Mouse (Mus musculus): ENCODE data around the gene Ccl6. TPM values are rescaled to one million over a fixed set of nuclear protein-coding genes. Genes with fewer than 3 reads are reported as not detected.
A peak's percentile ranks its signal among the peaks of the same experiment; 100 is the strongest.
"Not testable (repeated sequence)": the region's sequence is repeated elsewhere in the genome, so short reads cannot be mapped to it uniquely, and the experiment has no call there.

Gene Ccl6
- total RNA-seq, 2 experiments from 2014 or later = 4.2 to 9.4 TPM

- no peak for DNase-seq
- intact Hi-C loops (cut with DNase I) = no loop called here
Measured at GRCm38 (mm10) chr11:83566617-83567016, 26.3 kb downstream of the Ccl6 start.

GRCm38 (mm10) chr11:83563754-83564153 lies 29.1 kb downstream of the Ccl6 start:
- intact Hi-C loops (cut with DNase I) = no loop called here
- peak; percentile 21 to 33 for DNase-seq

DNA sequence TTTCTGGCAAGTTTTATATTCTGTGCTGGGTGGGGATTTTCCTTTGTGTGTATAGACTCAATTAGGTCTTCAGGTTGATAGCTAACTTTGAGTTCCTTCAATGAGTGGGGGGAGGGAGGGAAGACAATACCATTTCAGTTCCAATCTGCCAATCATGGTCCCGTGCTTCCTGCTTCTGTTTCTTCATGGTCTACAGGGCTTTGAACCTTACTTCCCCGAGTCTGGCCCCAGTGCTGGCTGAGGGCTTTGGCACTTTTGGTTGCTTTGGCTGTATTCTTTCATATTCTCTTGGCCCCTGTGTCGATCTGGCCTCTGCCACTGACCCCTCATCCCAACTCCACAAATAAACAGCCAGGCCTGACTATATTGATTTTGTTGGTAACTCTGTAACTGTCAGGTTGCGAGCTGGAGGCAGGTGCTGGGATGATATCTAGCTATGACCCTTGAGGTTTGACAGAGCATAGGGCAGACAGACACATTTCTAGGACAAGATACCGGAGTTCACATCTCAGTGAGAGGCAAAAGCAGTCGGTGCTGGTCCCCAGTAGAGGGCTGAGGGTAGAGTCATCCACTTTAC lies 30.5 kb downstream of the Ccl6 start:
- intact Hi-C loops (cut with DNase I) = no loop called here
- no peak for DNase-seq

DNA sequence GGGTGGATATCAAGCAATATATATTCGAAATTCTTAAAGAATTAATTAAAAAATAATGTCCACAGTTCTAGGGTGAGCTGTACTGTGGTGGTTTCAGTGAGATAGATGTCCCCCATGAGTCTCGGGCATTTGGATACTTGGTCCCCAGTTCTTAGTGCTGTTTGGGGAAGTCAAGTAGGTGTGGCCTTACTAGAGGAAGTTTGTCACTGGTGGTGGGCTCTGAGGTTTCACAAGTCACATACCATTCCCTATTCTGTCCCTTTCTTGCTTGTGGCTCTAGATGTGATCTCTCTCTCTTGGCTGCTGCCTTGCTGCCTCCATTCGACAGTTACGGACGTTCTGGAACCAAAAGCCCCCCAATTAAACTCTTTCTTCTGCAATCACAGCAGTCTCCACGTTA lies 32.5 kb downstream of the Ccl6 start:
- intact Hi-C loops (cut with DNase I) = no loop called here
- DNase-seq = no peak

GRCm38 (mm10) chr11:83557074-83557473 lies 35.8 kb downstream of the Ccl6 start:
- no peak for DNase-seq
- intact Hi-C loops (cut with DNase I) = no loop called here

DNA sequence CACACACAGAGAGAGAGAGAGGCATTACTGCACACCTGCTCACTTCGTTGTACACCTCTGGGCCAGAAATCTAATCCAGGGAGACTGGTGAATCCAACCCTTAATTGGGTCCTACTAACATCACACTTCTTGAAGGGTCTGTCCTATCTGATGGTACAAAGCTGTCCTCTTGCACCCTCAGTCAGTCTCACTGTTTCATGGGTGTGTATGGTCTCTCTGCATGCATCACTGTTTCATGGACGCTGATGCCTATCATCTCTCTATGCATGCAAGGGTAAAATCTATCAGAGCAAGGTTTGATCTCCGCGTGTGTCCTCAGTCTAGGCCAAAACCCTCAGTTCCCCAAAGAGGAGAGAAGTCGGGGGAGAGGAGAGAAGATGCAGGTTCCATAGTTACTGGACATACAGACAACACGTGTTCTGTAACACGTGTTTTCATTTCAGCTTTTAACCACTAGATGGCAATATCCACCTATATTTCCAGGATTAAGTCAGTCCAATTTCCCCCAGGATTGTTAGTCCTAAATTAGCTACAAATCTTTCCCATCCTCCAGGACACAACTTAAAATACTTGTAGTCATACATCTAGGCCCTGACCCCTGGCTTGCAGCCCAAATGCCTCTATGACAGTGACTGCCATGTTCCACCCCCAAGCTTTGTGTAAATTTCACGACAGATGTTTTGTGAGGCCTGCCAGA lies 36.7 kb downstream of the Ccl6 start:
- no peak for DNase-seq
- intact Hi-C loops (cut with DNase I) = loop anchor here (1.0 kb wide), 1 partner anchor 183 kb away; no protein-coding TSS in a partner anchor

DNA sequence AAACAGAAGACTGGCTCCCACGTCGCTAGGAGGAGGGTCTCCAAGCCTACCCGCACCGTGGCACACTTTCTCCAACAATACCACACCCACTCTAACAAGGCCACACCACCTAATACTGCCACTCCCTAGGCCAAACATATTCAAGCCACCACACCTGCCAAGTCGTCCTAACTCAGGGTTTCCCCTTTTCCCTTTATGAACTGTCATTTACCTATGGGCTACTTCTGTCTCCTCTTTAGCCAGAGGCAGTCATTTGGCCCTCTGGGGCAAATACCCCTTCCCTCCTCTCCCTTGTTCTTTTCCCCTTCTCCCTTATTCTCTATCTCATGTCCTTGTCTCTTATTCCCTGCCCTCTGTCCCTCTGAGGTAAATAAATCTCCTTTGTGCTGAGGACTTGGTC lies 41.2 kb downstream of the Ccl6 start:
- intact Hi-C loops (cut with DNase I) = no loop called here
- no peak for DNase-seq

DNA sequence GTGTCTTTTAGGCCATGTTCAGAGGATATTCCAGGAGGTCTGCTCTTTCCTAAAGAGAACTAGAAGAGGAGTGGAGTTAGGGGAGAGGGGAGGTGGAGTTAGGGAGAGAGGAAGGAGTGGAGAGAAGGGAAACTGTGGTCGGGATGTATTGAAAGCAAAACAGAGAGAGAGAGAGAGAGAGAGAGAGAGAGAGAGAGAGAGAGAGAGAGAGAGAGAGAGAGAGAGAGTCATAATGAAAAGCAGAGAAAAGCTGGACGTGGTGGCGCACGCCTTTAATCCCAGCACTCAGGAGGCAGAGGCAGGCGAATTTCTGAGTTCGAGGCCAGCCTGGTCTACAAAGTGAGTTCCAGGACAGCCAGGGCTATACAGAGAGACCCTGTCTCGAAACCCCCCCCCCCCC lies 41.9 kb downstream of the Ccl6 start:
- intact Hi-C loops (cut with DNase I) = not testable (repeated sequence)

DNA sequence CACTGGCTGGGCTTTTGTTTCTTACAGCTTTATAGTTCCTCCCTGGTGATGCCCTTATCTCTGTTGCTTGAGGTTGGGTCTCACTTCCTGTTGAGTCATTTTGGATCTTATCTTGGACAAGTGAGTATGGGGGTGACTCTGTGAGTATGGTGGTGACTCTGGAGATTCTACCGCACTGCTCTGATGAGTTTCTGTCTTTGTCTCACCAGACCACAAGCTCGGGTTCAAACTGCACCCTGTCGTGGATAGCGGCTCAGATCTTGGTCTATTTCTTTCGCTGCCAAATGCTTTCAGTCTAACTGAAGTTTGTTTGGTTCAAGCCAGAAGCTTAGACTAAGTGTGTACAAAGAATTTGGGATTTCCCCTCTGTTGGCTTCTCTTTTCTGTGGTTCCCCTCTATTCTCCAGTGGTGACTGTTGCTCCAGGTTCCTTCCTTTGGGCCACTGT lies 42.7 kb downstream of the Ccl6 start:
- DNase-seq = no peak
- intact Hi-C loops (cut with DNase I) = no loop called here

More for the DNA sequence above, 41.9 kb downstream of the Ccl6 start:
- not testable (repeated sequence) for DNase-seq

DNA sequence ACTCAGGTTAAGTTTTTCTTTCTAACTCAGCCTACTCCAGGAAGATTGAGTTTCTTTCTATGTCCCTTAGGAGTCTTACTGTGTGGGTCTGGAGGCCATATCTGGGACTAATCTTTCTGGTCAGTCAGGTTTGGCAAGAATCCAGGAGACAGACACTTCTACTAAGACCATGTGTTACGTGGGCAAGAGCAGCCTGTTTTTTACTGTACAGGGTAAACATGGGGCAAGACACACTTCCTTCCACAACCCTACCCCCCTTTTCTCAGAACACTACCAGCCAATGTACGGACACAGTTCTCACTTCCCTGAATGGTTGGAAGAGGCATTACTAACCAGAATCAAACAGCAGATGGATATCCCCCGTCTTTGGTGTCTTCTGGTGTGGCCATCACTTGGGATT lies 48.7 kb downstream of the Ccl6 start:
- intact Hi-C loops (cut with DNase I) = no loop called here
- no peak for DNase-seq

DNA sequence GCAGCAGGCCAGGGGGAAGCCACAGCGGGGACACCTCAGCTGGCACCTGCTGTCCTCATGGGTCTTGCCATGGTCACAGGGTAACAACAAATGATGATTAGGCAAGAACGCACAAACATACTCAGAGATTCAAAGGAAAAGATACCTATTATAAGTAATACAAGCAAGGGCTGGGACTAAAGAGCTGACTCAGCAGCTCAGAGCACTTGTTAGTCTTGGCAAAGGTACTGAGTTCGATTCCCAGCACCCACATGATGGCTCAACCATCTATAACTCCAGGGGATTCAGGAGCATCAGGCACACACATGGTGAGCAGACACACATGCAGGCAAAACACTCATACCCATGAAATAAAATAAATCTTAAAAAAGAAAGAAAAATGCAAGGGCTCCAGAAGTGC lies 51.5 kb downstream of the Ccl6 start:
- intact Hi-C loops (cut with DNase I) = no loop called here
- no peak for DNase-seq

DNA sequence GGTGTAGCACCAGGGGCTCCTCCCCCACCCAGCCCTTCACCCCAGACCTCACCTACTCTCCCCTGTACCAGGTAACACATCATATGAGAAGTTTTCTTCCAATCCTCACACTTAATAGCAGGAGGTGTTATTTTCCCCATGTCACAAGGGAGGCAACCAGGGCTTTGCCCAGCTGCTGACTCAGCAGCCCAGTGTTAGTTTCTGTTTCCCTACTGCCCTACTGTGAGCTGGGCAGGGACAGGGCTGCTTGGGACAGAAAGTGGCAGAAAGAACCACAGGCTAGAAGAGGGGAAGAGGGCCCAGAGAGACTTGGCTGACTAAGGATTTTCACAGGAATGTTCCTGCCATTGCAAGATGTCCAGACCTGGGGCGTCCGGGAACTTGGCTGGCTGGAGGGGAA lies 52.0 kb downstream of the Ccl6 start:
- intact Hi-C loops (cut with DNase I) = no loop called here
- no peak for DNase-seq

- no peak for DNase-seq
- intact Hi-C loops (cut with DNase I) = no loop called here
Measured at GRCm38 (mm10) chr11:83538705-83539314, 54.1 kb downstream of the Ccl6 start.

Other genes with a start within 250 kb of the Ccl6 start
- gene Rasl10b, start 183.9 kb downstream of the Ccl6 start, total RNA-seq (2021) = under 1 TPM; 0.37 to 0.43 TPM
- not detected for gene Gas2l2, start 163.6 kb downstream of the Ccl6 start, total RNA-seq (2021)
- not detected for gene 1700020L24Rik, start 155.4 kb downstream of the Ccl6 start, total RNA-seq (2021)
- gene Mmp28, start 130.0 kb downstream of the Ccl6 start, total RNA-seq (2021) = 1 to 10 TPM; 1.6 to 2.0 TPM
- 10 to 100 TPM; 19.5 to 21.7 TPM for gene Taf15, start 120.0 kb downstream of the Ccl6 start, total RNA-seq (2021)
- not detected for gene Heatr9, start 70.9 kb downstream of the Ccl6 start, total RNA-seq (2021)
- not detected for gene Ccl5, start 62.6 kb downstream of the Ccl6 start, total RNA-seq (2021)
- gene Ccl9, start 14.5 kb downstream of the Ccl6 start, total RNA-seq (2021) = 1 to 10 TPM; 3.0 to 3.4 TPM
- not detected for gene Rpl9-ps1, start 52.5 kb upstream of the Ccl6 start, total RNA-seq (2021)
- not detected for gene Ccl3, start 56.3 kb upstream of the Ccl6 start, total RNA-seq (2021)
- not detected for gene Ccl4, start 69.5 kb upstream of the Ccl6 start, total RNA-seq (2021)
- 1 to 10 TPM in 1 of 2 experiments, not detected in 1; 1.1 TPM for gene Wfdc17, start 110.9 kb upstream of the Ccl6 start, total RNA-seq (2021)
- gene Wfdc18, start 115.9 kb upstream of the Ccl6 start, total RNA-seq (2021) = not detected
- gene Wfdc21, start 153.9 kb upstream of the Ccl6 start, total RNA-seq (2021) = not detected
- 1 to 10 TPM; 6.5 to 8.1 TPM for gene Heatr6, start 160.6 kb upstream of the Ccl6 start, total RNA-seq (2021)

Measured in gastrocnemius, postnatal 36 days (tissue).